Mouse (Mus musculus): Measurements from ENCODE around the gene Gc. TPM values are rescaled to one million over a fixed set of nuclear protein-coding genes. Genes with fewer than 3 reads are reported as not detected.

Gene Gc
- 0.47 TPM in 1 of 2 replicates, not detected in the other for polyA plus RNA-seq (2015; fragmentation: Nextera tagmentation; extraction: Ambion mirVana)

- no peak within 1 kb of the TSS for H3K4me3 ChIP-seq
- 77% methylated on average over 5 of the region's 5 CpGs for WGBS
- no peak within 1 kb of the TSS for H3K4me2 ChIP-seq (replicated peaks)
- no peak for ATAC-seq (ENCODE audit: low FRiP score, low read depth)
- no peaks in the 10 kb centered on the region for H3K4me1 ChIP-seq
- H3K9me3 ChIP-seq = no peaks in the 10 kb centered on the region
- no peak within 1 kb of the TSS for H3K27ac ChIP-seq
- no peaks in the 10 kb centered on the region for H3K27me3 ChIP-seq
- no peak within 1 kb of the TSS for H3K9ac ChIP-seq
- H3K36me3 ChIP-seq = no peaks in the 10 kb centered on the region
Measured at GRCm38 (mm10) chr5:89457554-89458062, at the start of gene Gc. Gene Gc, minus strand, starts transcription at chr5:89457898.

GRCm38 (mm10) chr5:89500182-89500581, 42.5 kb upstream of the Gc start:
- H3K9ac ChIP-seq = no peak overlapping the region
- 53% methylated on average over 6 of the region's 6 CpGs for WGBS
- no peaks in the 10 kb centered on the region for H3K9me3 ChIP-seq
- no peaks in the 10 kb centered on the region for H3K27me3 ChIP-seq
- no peaks in the 10 kb centered on the region for H3K4me1 ChIP-seq
- H3K4me3 ChIP-seq = no peak overlapping the region
- no peak overlapping the region for H3K4me2 ChIP-seq (replicated peaks)
- H3K36me3 ChIP-seq = no peaks in the 10 kb centered on the region
- no peak overlapping the region for H3K27ac ChIP-seq
- ATAC-seq (ENCODE audit: low FRiP score, low read depth) = no peak

DNA sequence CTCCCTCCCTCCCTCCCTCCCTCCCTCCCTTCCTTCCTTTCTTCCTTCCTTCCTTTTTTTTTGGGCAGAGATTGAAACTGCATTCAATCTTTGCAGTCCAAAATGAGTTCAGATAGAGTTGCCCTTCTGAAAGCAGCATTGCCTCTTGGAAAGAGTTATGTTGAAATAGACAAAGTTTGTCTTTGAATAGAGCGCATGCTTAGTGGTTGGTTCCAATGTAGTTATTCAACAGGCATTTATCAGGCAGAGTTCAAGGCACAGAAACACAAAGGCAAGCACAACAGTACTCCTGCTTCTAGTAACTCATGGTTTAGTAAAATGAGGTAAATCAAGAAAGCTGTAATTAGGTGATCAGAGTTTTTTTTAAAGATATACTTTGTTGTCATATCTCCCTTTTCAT, 34.9 kb upstream of the Gc start:
- Histone ChIP-seq H3K9ac (no peak overlapping the region), H3K9me3 (no peaks in the 10 kb centered on the region), H3K27me3 (no peaks in the 10 kb centered on the region), H3K4me3 (no peak overlapping the region), H3K4me1 (no peaks in the 10 kb centered on the region), H3K27ac (no peak overlapping the region), H3K36me3 (no peaks in the 10 kb centered on the region), H3K4me2 (replicated peaks) (no peak overlapping the region)
- no peak for ATAC-seq (ENCODE audit: low FRiP score, low read depth)
- WGBS = 90% methylated on average over 1 of the region's 1 CpGs

- Histone ChIP-seq H3K9ac (no peak overlapping the region), H3K9me3 (no peaks in the 10 kb centered on the region), H3K4me2 (replicated peaks) (no peak overlapping the region), H3K36me3 (no peaks in the 10 kb centered on the region), H3K27ac (no peak overlapping the region), H3K4me3 (no peak overlapping the region), H3K4me1 (no peaks in the 10 kb centered on the region), H3K27me3 (no peaks in the 10 kb centered on the region)
- 80% methylated on average over 4 of the region's 4 CpGs for WGBS
- no peak for ATAC-seq (ENCODE audit: low FRiP score, low read depth)
Measured at GRCm38 (mm10) chr5:89470483-89470882, 12.8 kb upstream of the Gc start.

GRCm38 (mm10) chr5:89467886-89468285, 10.2 kb upstream of the Gc start:
- WGBS = 77% methylated on average over 2 of the region's 2 CpGs
- H3K9ac ChIP-seq = no peak overlapping the region
- no peak overlapping the region for H3K27ac ChIP-seq
- H3K9me3 ChIP-seq = no peaks in the 10 kb centered on the region
- H3K36me3 ChIP-seq = no peaks in the 10 kb centered on the region
- H3K4me3 ChIP-seq = no peak overlapping the region
- H3K27me3 ChIP-seq = no peaks in the 10 kb centered on the region
- no peak for ATAC-seq (ENCODE audit: low FRiP score, low read depth)
- H3K4me2 ChIP-seq (replicated peaks) = no peak overlapping the region
- H3K4me1 ChIP-seq = no peaks in the 10 kb centered on the region

DNA sequence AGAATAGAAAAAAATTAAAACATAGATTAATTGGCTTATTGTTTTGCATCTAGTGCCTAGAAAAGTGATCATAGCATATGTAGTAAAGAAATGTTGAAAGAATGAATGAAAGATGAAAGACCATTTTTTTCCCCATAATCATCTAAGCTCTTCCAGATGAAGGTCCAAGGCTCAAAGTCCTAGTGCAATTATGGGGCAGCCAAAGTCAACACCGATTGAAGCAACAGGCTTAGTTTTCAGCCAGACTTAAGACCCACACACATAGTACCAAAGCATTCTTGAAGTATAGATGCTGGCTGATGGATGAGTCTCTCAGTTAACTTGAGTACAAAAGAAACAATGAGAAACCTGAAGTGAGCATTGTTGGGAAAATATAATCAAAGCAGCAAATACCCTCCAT, 9.3 kb upstream of the Gc start:
- ATAC-seq (ENCODE audit: low FRiP score, low read depth) = no peak
- no peak overlapping the region for H3K4me2 ChIP-seq (replicated peaks)
- WGBS = 85% methylated on average over 1 of the region's 1 CpGs
- H3K27me3 ChIP-seq = no peaks in the 10 kb centered on the region
- H3K4me1 ChIP-seq = no peaks in the 10 kb centered on the region
- no peak overlapping the region for H3K9ac ChIP-seq
- H3K4me3 ChIP-seq = no peak overlapping the region
- no peak overlapping the region for H3K27ac ChIP-seq
- H3K9me3 ChIP-seq = no peaks in the 10 kb centered on the region
- no peaks in the 10 kb centered on the region for H3K36me3 ChIP-seq

DNA sequence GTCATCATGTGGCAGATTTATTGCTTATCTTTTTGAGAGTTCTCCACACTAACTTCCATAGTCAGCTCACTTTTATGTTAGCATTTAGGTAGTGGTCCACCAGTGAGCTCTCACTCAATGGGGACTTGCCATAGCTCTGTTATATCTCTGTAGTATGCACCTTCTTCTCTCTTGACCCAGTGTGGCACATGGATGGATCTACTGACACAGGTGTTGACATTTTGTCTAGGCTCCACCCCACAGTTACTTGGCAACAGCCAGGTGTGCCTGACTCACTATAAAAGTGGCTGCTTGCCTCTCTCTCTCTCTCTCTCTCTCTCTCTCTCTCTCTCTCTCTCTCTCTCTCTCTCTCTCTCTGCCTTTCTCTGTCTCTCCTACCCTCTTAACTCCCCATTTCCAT, 8.6 kb upstream of the Gc start:
- H3K9ac ChIP-seq = no peak overlapping the region
- no peaks in the 10 kb centered on the region for H3K36me3 ChIP-seq
- H3K4me2 ChIP-seq (replicated peaks) = no peak overlapping the region
- H3K4me3 ChIP-seq = no peak overlapping the region
- H3K27ac ChIP-seq = no peak overlapping the region
- ATAC-seq (ENCODE audit: low FRiP score, low read depth) = no peak
- no peaks in the 10 kb centered on the region for H3K4me1 ChIP-seq
- H3K27me3 ChIP-seq = no peaks in the 10 kb centered on the region
- no peaks in the 10 kb centered on the region for H3K9me3 ChIP-seq

DNA sequence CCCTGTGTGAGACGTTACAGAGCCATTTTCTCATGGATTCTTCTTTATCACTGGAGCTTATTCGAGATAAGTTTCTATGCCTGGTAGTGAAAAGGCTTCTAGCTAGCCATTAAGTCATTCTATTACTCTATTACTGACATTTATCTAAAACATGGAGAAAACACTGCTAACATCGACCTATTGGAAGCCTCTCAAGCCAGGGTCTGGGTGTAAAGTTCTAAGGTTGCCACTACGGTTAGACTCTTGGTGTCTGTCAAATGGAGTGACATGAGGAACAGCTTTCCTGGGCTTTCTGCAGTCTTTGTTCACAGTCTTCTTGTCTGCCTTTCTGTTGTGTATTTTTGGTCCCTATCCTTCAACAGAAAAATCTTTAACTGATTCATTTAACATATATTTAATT, 4.1 kb upstream of the Gc start:
- H3K27ac ChIP-seq = no peak overlapping the region
- ATAC-seq (ENCODE audit: low FRiP score, low read depth) = no peak
- no peak overlapping the region for H3K4me3 ChIP-seq
- H3K9ac ChIP-seq = no peak overlapping the region
- H3K4me2 ChIP-seq (replicated peaks) = no peak overlapping the region
- H3K4me1 ChIP-seq = no peaks in the 10 kb centered on the region
- H3K9me3 ChIP-seq = no peaks in the 10 kb centered on the region
- H3K27me3 ChIP-seq = no peaks in the 10 kb centered on the region
- H3K36me3 ChIP-seq = no peaks in the 10 kb centered on the region
- WGBS = 81% methylated on average over 4 of the region's 4 CpGs

DNA sequence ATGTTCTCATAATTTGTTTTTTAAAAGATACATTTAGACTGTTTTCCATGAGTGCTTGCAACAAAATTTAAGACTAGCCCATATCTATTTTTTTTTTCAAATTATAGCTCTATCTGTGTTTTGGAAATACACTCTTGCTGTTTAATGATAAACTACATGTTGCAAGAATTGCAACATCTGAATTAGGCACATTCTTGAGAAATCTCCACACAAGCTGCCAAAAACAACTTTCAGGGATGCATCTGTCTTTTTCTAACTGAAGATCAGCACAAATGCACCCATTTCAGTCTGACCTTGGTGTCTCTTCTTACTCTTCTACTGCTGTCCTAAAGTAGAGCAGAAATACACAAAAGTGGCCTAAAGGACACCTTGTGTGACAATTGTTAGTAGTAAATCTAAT, 1.9 kb upstream of the Gc start:
- no peak overlapping the region for H3K27ac ChIP-seq
- no peak overlapping the region for H3K4me2 ChIP-seq (replicated peaks)
- H3K9me3 ChIP-seq = no peaks in the 10 kb centered on the region
- H3K27me3 ChIP-seq = no peaks in the 10 kb centered on the region
- H3K9ac ChIP-seq = no peak overlapping the region
- no peaks in the 10 kb centered on the region for H3K4me1 ChIP-seq
- H3K4me3 ChIP-seq = no peak overlapping the region
- ATAC-seq (ENCODE audit: low FRiP score, low read depth) = no peak
- no peaks in the 10 kb centered on the region for H3K36me3 ChIP-seq

DNA sequence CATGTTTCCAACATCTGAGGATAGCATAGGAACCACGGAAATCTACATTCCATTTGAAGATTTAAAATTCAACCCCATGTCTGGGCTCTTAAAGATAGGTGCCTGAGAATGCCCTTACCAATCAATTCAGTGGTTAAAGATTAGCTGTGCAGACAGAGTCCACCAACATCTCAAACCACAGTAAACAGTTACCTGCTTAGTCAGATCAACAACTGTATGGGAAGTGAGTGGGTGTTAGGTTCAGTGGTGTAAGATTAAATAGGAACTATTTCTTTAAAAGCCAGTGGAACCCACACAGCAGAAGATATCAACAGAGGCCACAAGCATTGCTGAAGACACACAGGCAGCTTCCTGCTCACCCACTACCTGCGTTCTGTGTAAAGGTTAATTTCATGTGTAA, 1.3 kb upstream of the Gc start:
- H3K9ac ChIP-seq = no peak overlapping the region
- ATAC-seq (ENCODE audit: low FRiP score, low read depth) = no peak
- no peak overlapping the region for H3K4me3 ChIP-seq
- no peaks in the 10 kb centered on the region for H3K9me3 ChIP-seq
- no peak overlapping the region for H3K27ac ChIP-seq
- no peaks in the 10 kb centered on the region for H3K4me1 ChIP-seq
- WGBS = 77% methylated on average over 2 of the region's 2 CpGs
- no peaks in the 10 kb centered on the region for H3K36me3 ChIP-seq
- no peak overlapping the region for H3K4me2 ChIP-seq (replicated peaks)
- no peaks in the 10 kb centered on the region for H3K27me3 ChIP-seq

DNA sequence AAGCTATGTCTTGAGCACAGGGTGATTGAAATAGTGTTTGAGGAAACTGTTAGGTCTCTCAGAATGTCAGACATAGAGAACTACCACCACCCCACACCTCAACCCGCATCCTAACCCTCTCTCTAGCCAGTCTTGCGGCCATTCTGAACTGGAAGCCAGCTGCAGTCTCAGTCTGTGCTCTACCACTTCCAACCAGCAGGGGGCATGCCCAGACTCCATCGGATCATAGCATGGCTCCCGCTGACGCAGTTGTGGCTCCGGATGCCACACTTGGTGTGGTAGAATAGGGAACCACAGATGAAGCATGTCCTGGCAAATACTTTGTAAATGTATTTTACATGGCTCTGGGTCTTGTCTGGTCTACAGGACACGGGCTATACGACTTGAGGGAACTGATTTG, 2.2 kb downstream of the Gc start:
- H3K4me3 ChIP-seq = no peak overlapping the region
- H3K9me3 ChIP-seq = no peaks in the 10 kb centered on the region
- H3K9ac ChIP-seq = no peak overlapping the region
- H3K4me2 ChIP-seq (replicated peaks) = no peak overlapping the region
- H3K4me1 ChIP-seq = no peaks in the 10 kb centered on the region
- H3K36me3 ChIP-seq = no peaks in the 10 kb centered on the region
- no peaks in the 10 kb centered on the region for H3K27me3 ChIP-seq
- ATAC-seq (ENCODE audit: low FRiP score, low read depth) = no peak
- H3K27ac ChIP-seq = no peak overlapping the region
- 44% methylated on average over 8 of the region's 8 CpGs for WGBS

- no peak overlapping the region for H3K27ac ChIP-seq
Measured at GRCm38 (mm10) chr5:89450798-89451197, 6.9 kb downstream of the Gc start.

GRCm38 (mm10) chr5:89449325-89449724, 8.4 kb downstream of the Gc start:
- Histone ChIP-seq H3K9ac (no peak overlapping the region), H3K4me2 (replicated peaks) (no peak overlapping the region), H3K36me3 (no peaks in the 10 kb centered on the region), H3K27me3 (no peaks in the 10 kb centered on the region), H3K27ac (no peak overlapping the region), H3K4me3 (no peak overlapping the region), H3K4me1 (no peaks in the 10 kb centered on the region), H3K9me3 (no peaks in the 10 kb centered on the region)
- ATAC-seq (ENCODE audit: low FRiP score, low read depth) = no peak
- WGBS = 91% methylated on average over 9 of the region's 9 CpGs

More at GRCm38 (mm10) chr5:89450798-89451197, 6.9 kb downstream of the Gc start:
- ATAC-seq (ENCODE audit: low FRiP score, low read depth) = no peak
- Histone ChIP-seq H3K36me3 (no peaks in the 10 kb centered on the region), H3K27me3 (no peaks in the 10 kb centered on the region), H3K4me2 (replicated peaks) (no peak overlapping the region), H3K9ac (no peak overlapping the region), H3K9me3 (no peaks in the 10 kb centered on the region), H3K4me1 (no peaks in the 10 kb centered on the region), H3K4me3 (no peak overlapping the region)
